Mouse (Mus musculus): ENCODE data around the gene Plekhm1. TPM values are rescaled to one million over a fixed set of nuclear protein-coding genes. Genes with fewer than 3 reads are reported as not detected.
"Not testable (repeated sequence)": the region's sequence is repeated elsewhere in the genome, so short reads cannot be mapped to it uniquely, and the experiment has no call there.

Gene Plekhm1
- polyA plus RNA-seq, 1 experiment from 2014 or later = 7.6 TPM

DNA sequence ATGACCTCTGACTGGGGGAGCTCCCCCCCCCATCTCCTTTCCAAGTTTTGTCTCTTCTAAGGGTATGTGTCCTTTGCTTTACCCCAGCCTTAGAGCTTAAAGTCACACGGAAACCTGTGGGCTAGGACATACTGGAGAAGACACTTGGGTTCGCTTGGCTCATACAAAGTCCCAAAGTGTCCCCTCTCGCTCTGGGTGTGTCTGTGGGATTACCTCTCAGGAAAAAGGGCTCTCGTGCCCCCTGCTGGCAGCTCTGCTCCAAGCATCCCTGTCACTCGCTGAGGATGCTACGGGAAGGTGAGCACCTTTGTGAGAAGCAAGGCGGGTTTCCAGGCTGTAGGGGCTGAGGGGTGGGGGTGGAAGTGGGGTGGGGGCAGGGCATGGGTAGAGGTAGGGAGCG, 87.3 kb downstream of the Plekhm1 start:
- ATAC-seq (ENCODE audit: low FRiP score) = peak; percentile 52; the same call in 1 of the 2 replicates
- H3K9me3 ChIP-seq (ENCODE audit: control insufficient read depth, low read length) = no peaks in the 10 kb centered on the region
- H3K36me3 ChIP-seq (ENCODE audit: control insufficient read depth, insufficient read depth, low read length) = no peaks in the 10 kb centered on the region
- no peaks in the 10 kb centered on the region for H3K4me1 ChIP-seq (ENCODE audit: control insufficient read depth, insufficient read depth, low read length)
- no peaks in the 10 kb centered on the region; the same call in 1 of the 2 replicates for H3K27me3 ChIP-seq (ENCODE audit: control insufficient read depth, insufficient read depth, low read length)
- WGBS = 11% methylated on average over 8 of the region's 8 CpGs
- no peak overlapping the region for H3K4me2 ChIP-seq
- no peak overlapping the region for H3K4me3 ChIP-seq (ENCODE audit: low read depth, low read length)
- peak; percentile 95 for DNase-seq (ENCODE audit: low spot score, missing footprints)
- H3K9ac ChIP-seq (ENCODE audit: low read length) = no peak overlapping the region
- no peak overlapping the region for H3K27ac ChIP-seq (ENCODE audit: low read depth, low read length)

DNA sequence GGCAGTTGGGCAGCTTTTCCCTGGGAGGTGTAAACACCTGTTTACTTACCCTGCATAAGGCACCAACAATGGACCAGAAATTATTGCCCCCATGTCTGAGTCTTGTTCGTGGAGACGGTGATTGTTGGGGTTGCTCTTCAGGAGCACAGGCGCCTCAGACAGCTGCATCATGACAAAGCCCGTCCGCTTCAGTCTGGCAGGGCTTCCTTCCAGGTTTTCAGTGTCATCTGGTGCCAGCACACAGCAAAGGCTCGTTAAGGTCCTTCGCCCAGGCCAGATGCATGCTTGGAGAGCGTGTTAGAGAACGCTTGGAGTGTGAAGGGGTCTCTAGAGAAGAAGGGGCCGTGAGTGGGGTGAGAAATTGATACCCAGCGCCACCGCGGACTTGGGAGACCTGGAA, 87.8 kb downstream of the Plekhm1 start:
- no peaks in the 10 kb centered on the region for H3K36me3 ChIP-seq (ENCODE audit: control insufficient read depth, insufficient read depth, low read length)
- no peak overlapping the region for H3K9ac ChIP-seq (ENCODE audit: low read length)
- 69% methylated on average over 13 of the region's 13 CpGs for WGBS
- no peak overlapping the region for H3K4me3 ChIP-seq (ENCODE audit: low read depth, low read length)
- H3K27ac ChIP-seq (ENCODE audit: low read depth, low read length) = no peak overlapping the region
- ATAC-seq (ENCODE audit: low FRiP score) (no peak), DNase-seq (ENCODE audit: low spot score, missing footprints) (no peak)
- H3K4me2 ChIP-seq = no peak overlapping the region
- no peaks in the 10 kb centered on the region; the same call in 1 of the 2 replicates for H3K27me3 ChIP-seq (ENCODE audit: control insufficient read depth, insufficient read depth, low read length)
- H3K9me3 ChIP-seq (ENCODE audit: control insufficient read depth, low read length) = no peaks in the 10 kb centered on the region
- no peaks in the 10 kb centered on the region for H3K4me1 ChIP-seq (ENCODE audit: control insufficient read depth, insufficient read depth, low read length)

DNA sequence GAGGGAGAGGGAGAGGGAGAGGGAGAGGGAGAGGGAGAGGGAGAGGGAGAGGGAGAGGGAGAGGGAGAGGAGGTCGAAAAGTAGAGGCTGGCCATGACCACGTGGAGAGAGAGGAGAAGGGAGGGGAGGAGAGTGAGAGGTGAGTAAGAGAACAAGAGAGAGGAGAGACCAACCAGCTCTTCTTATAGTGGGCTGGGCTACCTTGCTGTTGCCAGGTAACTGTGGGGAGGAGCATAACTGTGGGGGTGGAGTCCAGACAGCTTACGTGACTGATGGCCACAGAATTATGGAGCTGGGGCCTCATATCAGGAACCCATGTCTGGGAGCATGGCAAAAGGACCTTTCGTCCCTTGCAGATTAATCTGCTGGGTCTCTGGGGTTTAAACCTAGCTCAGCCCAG, 89.7 kb downstream of the Plekhm1 start:
- not testable (repeated sequence) for H3K27ac ChIP-seq (ENCODE audit: low read depth, low read length); H3K4me1 ChIP-seq (ENCODE audit: control insufficient read depth, insufficient read depth, low read length); ATAC-seq (ENCODE audit: low FRiP score); DNase-seq (ENCODE audit: low spot score, missing footprints); H3K4me3 ChIP-seq (ENCODE audit: low read depth, low read length); H3K36me3 ChIP-seq (ENCODE audit: control insufficient read depth, insufficient read depth, low read length); H3K27me3 ChIP-seq (ENCODE audit: control insufficient read depth, insufficient read depth, low read length); H3K9ac ChIP-seq (ENCODE audit: low read length); H3K4me2 ChIP-seq; H3K9me3 ChIP-seq (ENCODE audit: control insufficient read depth, low read length)
- WGBS = 36% methylated on average over 4 of the region's 4 CpGs

DNA sequence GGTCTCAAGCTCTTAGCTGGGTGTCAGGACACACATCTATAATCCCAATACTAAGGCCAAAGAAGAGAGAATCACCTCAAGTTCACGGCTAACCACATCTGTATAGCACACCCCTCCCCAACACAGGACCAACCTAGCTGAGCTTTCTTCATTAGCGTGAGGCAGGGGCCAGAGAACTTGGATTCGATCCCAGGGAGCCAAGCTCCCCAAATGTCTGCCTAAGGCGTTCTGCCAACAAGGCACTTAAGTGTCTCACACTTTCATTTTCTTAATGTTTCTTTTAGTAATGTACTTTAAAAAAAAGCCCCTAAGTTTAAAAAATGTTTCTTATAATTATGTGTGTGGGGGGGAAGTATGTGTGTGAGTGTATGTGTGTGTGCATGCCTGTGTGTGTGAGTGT, 91.8 kb downstream of the Plekhm1 start:
- Histone ChIP-seq H3K36me3 (ENCODE audit: control insufficient read depth, insufficient read depth, low read length) (no peaks in the 10 kb centered on the region), H3K27me3 (ENCODE audit: control insufficient read depth, insufficient read depth, low read length) (no peaks in the 10 kb centered on the region; the same call in 1 of the 2 replicates), H3K27ac (ENCODE audit: low read depth, low read length) (no peak overlapping the region), H3K4me1 (ENCODE audit: control insufficient read depth, insufficient read depth, low read length) (no peaks in the 10 kb centered on the region), H3K4me2 (no peak overlapping the region), H3K9ac (ENCODE audit: low read length) (no peak overlapping the region), H3K9me3 (ENCODE audit: control insufficient read depth, low read length) (no peaks in the 10 kb centered on the region), H3K4me3 (ENCODE audit: low read depth, low read length) (no peak overlapping the region)
- DNase-seq (ENCODE audit: low spot score, missing footprints) (no peak), ATAC-seq (ENCODE audit: low FRiP score) (no peak)
- WGBS = 82% methylated on average over 4 of the region's 4 CpGs

DNA sequence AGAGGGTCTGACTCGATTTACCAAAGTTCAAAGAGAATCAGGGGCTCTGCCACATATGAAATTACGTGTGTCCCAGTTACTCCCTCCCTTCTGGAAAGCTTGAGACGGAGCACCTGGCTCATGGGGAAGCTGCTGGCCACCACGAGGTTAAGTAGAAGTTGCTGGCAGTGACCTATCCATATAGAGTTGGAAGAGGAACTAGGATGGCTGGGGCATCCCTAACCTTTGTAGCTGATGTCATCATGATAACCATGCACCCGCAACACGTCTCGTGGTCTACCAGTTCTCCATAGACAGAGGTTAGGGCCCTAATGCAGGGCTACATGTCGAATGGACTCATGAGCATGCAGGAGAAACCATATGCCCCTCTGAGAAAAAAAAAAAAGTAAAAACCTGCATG, 92.3 kb downstream of the Plekhm1 start:
- DNase-seq (ENCODE audit: low spot score, missing footprints) = peak; percentile 41
- Histone ChIP-seq H3K9me3 (ENCODE audit: control insufficient read depth, low read length) (no peaks in the 10 kb centered on the region), H3K27ac (ENCODE audit: low read depth, low read length) (no peak overlapping the region), H3K36me3 (ENCODE audit: control insufficient read depth, insufficient read depth, low read length) (no peaks in the 10 kb centered on the region), H3K4me3 (ENCODE audit: low read depth, low read length) (no peak overlapping the region), H3K9ac (ENCODE audit: low read length) (no peak overlapping the region), H3K27me3 (ENCODE audit: control insufficient read depth, insufficient read depth, low read length) (no peaks in the 10 kb centered on the region; the same call in 1 of the 2 replicates), H3K4me1 (ENCODE audit: control insufficient read depth, insufficient read depth, low read length) (no peaks in the 10 kb centered on the region), H3K4me2 (no peak overlapping the region)
- no peak for ATAC-seq (ENCODE audit: low FRiP score)
- WGBS = 83% methylated on average over 8 of the region's 8 CpGs

DNA sequence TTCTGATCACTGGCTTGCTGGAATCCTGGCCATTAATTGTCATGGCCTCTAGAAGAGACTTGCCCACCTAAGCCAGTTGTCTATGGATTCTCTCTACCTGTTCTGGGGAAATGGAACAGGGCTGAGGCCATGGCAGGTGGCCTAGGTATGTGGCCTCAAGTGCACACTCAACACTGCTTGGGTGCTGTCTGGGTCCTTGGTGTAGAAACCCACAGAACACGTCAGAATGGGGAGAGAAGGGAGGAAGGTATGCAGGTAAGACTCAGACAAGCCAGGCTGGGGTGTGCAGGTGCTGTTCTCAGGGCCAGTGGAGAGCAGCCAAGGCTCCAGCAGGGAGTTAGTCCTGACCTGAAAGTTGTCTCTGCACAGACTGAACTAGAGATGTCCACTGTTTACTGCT, 94.4 kb downstream of the Plekhm1 start:
- 88% methylated on average over 1 of the region's 1 CpGs for WGBS
- Histone ChIP-seq H3K27me3 (ENCODE audit: control insufficient read depth, insufficient read depth, low read length) (no peaks in the 10 kb centered on the region), H3K9ac (ENCODE audit: low read length) (no peak overlapping the region), H3K4me2 (no peak overlapping the region), H3K36me3 (ENCODE audit: control insufficient read depth, insufficient read depth, low read length) (no peaks in the 10 kb centered on the region), H3K27ac (ENCODE audit: low read depth, low read length) (no peak overlapping the region), H3K4me1 (ENCODE audit: control insufficient read depth, insufficient read depth, low read length) (no peaks in the 10 kb centered on the region), H3K4me3 (ENCODE audit: low read depth, low read length) (no peak overlapping the region), H3K9me3 (ENCODE audit: control insufficient read depth, low read length) (no peaks in the 10 kb centered on the region)
- ATAC-seq (ENCODE audit: low FRiP score) = no peak
- no peak for DNase-seq (ENCODE audit: low spot score, missing footprints)

DNA sequence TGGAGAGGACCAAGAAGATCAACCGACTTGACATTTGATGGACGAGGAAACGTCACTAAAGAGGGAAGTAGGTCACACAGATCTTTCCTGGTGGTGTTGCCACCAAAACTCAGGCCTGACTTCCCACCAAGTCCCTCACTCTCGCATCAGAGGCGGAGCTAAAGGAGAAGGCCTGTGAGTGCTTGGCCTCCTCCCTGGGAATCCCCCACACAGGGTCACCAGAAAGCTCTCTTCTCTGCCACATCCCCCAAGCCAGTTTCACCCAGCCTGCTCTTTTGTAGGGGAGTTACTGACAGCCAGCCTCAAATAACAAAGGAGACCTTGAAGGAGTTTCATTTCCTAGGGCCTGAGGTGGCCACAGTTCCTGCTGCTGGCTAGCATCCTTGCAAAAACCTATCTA, 97.1 kb downstream of the Plekhm1 start:
- Histone ChIP-seq H3K4me3 (ENCODE audit: low read depth, low read length) (no peak overlapping the region), H3K27ac (ENCODE audit: low read depth, low read length) (no peak overlapping the region), H3K9ac (ENCODE audit: low read length) (no peak overlapping the region), H3K9me3 (ENCODE audit: control insufficient read depth, low read length) (no peaks in the 10 kb centered on the region), H3K36me3 (ENCODE audit: control insufficient read depth, insufficient read depth, low read length) (no peaks in the 10 kb centered on the region), H3K4me2 (no peak overlapping the region), H3K4me1 (ENCODE audit: control insufficient read depth, insufficient read depth, low read length) (peaks cover 3% of the 10 kb centered on the region; the same call in 1 of the 2 replicates), H3K27me3 (ENCODE audit: control insufficient read depth, insufficient read depth, low read length) (no peaks in the 10 kb centered on the region)
- DNase-seq (ENCODE audit: low spot score, missing footprints) = no peak
- 85% methylated on average over 5 of the region's 5 CpGs for WGBS
- no peak for ATAC-seq (ENCODE audit: low FRiP score)

DNA sequence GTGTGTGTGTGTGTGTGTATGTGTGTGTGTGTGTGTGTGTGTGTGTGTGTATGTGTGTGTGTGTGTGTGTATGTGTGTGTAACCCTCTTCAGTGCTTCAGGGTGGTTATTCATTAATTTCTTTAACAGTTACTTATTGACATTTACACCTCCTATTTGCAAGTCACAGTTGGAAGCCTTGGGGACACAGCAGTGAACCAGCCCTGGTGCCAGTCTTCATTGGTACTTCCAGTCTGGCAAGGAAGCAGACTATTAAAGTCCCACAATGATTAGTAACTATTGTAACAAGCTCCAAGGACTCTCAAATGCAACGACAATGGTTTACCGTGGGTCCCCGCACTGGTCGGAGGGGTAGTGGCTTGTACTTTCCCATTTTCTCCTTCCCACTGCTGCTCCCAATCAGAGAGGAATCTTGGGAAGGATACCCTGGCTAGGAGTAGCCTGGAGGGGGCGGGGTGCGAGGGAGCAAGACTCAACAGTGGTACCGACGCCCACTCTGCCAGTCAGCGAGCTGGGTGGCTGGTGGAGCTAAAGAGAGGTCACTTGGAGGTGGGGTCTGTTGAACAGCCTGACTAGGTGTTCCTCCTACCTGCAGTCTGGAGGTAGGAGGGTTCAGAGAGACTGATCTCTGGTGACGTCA, 97.6 kb downstream of the Plekhm1 start:
- DNase-seq (ENCODE audit: low spot score, missing footprints) (no peak), ATAC-seq (ENCODE audit: low FRiP score) (no peak)
- Histone ChIP-seq H3K4me1 (ENCODE audit: control insufficient read depth, insufficient read depth, low read length) (peaks cover 3% of the 10 kb centered on the region; the same call in 1 of the 2 replicates), H3K9me3 (ENCODE audit: control insufficient read depth, low read length) (no peaks in the 10 kb centered on the region), H3K27me3 (ENCODE audit: control insufficient read depth, insufficient read depth, low read length) (no peaks in the 10 kb centered on the region), H3K36me3 (ENCODE audit: control insufficient read depth, insufficient read depth, low read length) (no peaks in the 10 kb centered on the region), H3K9ac (ENCODE audit: low read length) (no peak overlapping the region), H3K27ac (ENCODE audit: low read depth, low read length) (no peak overlapping the region), H3K4me3 (ENCODE audit: low read depth, low read length) (no peak overlapping the region), H3K4me2 (no peak overlapping the region)
- WGBS = 82% methylated on average over 10 of the region's 10 CpGs

All from midbrain, embryonic 11.5 days (tissue).